Mouse (Mus musculus) ES-E14 (cell line): Measurements from ENCODE around the gene Plcb2.

Source experiments
- CHD2 ChIP-seq: IDR thresholded peaks from 2 replicates; pipeline ENCODE4 v1.6.1; 2014; ENCODE audit warnings: mild to moderate bottlenecking, low read depth, low read length, inconsistent platforms
- HCFC1 ChIP-seq: IDR thresholded peaks from 2 replicates; pipeline ENCODE4 v1.6.1; 2012; ENCODE audit warnings: low read length, inconsistent platforms, borderline replicate concordance; ENCODE audit not compliant: insufficient read depth
- MAFK ChIP-seq: IDR thresholded peaks from 2 replicates; pipeline ENCODE4 v1.6.1; 2014; ENCODE audit warnings: mild to moderate bottlenecking, low read depth, low read length, inconsistent platforms; ENCODE audit not compliant: insufficient read depth
- ZC3H11A ChIP-seq: IDR thresholded peaks from 2 replicates; pipeline ENCODE4 v1.6.1; 2012; ENCODE audit warnings: low read depth, mild to moderate bottlenecking, inconsistent platforms, low read length, borderline replicate concordance
- ZNF384 ChIP-seq: IDR thresholded peaks from 2 replicates; pipeline ENCODE4 v1.6.1; 2012; ENCODE audit warnings: low read depth, low read length, inconsistent platforms

- TF ChIP-seq MAFK = no peak
- TF ChIP-seq ZNF384 = no peak
- no peak for TF ChIP-seq HCFC1
- no peak for TF ChIP-seq ZC3H11A
- no peak for TF ChIP-seq CHD2
Observed at GRCm38 (mm10) chr2:118667181-118667580, 61.1 kb downstream of the Plcb2 start.
